Mouse (Mus musculus) CH12.LX (cell line): ENCODE data around the gene Olfr104-ps. TPM values are rescaled to one million over a fixed set of nuclear protein-coding genes. Genes with fewer than 3 reads are reported as not detected.

Experiments used
- DNase-seq: peaks from one replicate; pipeline ENCODE4 v3.0.0-alpha.2; 2013; ENCODE audit errors: extremely low read depth
- H3K27ac ChIP-seq: 2 replicates; pipeline ENCODE4 v1.5.1; 2012; ENCODE audit warnings: low read depth, mild to moderate bottlenecking, control low read depth, moderate library complexity; ENCODE audit not compliant: insufficient read depth
- H3K27me3 ChIP-seq: replicated peaks from 2 replicates; pipeline ENCODE3; 2012; ENCODE audit warnings: inconsistent platforms
- H3K36me3 ChIP-seq, 2 experiments: replicated peaks in 1 of 2; 2 replicates each; pipeline versions ENCODE3 to v1.6.1; 2012; ENCODE audit warnings: inconsistent platforms in 1 of 2, low read length in 1 of 2, mild to moderate bottlenecking in 1 of 2, mixed read lengths in 1 of 2, moderate library complexity in 1 of 2; ENCODE audit not compliant: control insufficient read depth in 1 of 2, insufficient read depth in 1 of 2
- H3K4me1 ChIP-seq, 2 experiments: 2 replicates each; pipeline ENCODE4 v1.6.1; 2012; ENCODE audit warnings: inconsistent platforms in 1 of 2, moderate library complexity in 1 of 2; ENCODE audit not compliant: insufficient read depth in 2 of 2, control insufficient read depth in 1 of 2
- H3K4me2 ChIP-seq: 2 replicates; pipeline ENCODE4 v1.6.1; 2012; ENCODE audit warnings: low read depth, mild to moderate bottlenecking, control low read depth; ENCODE audit not compliant: poor library complexity, insufficient read depth, severe bottlenecking
- H3K4me3 ChIP-seq, 3 experiments: fragments of 150-350 bp in 1 of 3; sonication (generic) in 1 of 3; replicated peaks in 1 of 3; 2 replicates each; pipeline versions ENCODE3 to v1.5.1; 2011 to 2012; ENCODE audit warnings: low read depth in 2 of 3, low read length in 2 of 3, mild to moderate bottlenecking in 2 of 3, moderate library complexity in 2 of 3, control low read depth in 1 of 3, improper control_type of control experiment in 1 of 3, inconsistent platforms in 1 of 3, mixed read lengths in 1 of 3; ENCODE audit not compliant: poor library complexity in 1 of 3
- H3K79me2 ChIP-seq: replicated peaks from 2 replicates; pipeline ENCODE4 v1.6.1; 2012; ENCODE audit warnings: mild to moderate bottlenecking, moderate library complexity; ENCODE audit not compliant: control insufficient read depth, poor library complexity, insufficient read depth, severe bottlenecking; ENCODE audit errors: extremely low read depth
- H3K9ac ChIP-seq: 2 replicates; pipeline ENCODE4 v1.6.1; 2012; ENCODE audit warnings: low read depth, mild to moderate bottlenecking, control low read depth, moderate library complexity; ENCODE audit not compliant: insufficient read depth
- H3K9me3 ChIP-seq: replicated peaks from 2 replicates; pipeline ENCODE3; 2012; ENCODE audit warnings: low read length, inconsistent platforms, mixed read lengths
- JUN ChIP-seq: IDR thresholded peaks from 2 replicates; pipeline ENCODE4 v1.6.1; 2011; ENCODE audit warnings: low read depth, mild to moderate bottlenecking, low read length, improper control_type of control experiment, moderate library complexity; ENCODE audit not compliant: insufficient read depth
- JUND ChIP-seq: conservative IDR thresholded peaks from 2 replicates; pipeline ENCODE4 v1.6.1; 2011; ENCODE audit warnings: low read depth, low read length, improper control_type of control experiment
- KAT2A ChIP-seq: IDR thresholded peaks from 2 replicates; pipeline ENCODE4 v1.6.1; 2012; ENCODE audit warnings: low read length, improper control_type of control experiment, inconsistent platforms; ENCODE audit not compliant: insufficient replicate concordance
- MAFK ChIP-seq: IDR thresholded peaks from 2 replicates; pipeline ENCODE4 v1.6.1; 2011; ENCODE audit warnings: low read length, improper control_type of control experiment; ENCODE audit not compliant: insufficient replicate concordance
- MAX ChIP-seq: IDR thresholded peaks from 2 replicates; pipeline ENCODE4 v1.6.1; 2011; ENCODE audit warnings: low read length, improper control_type of control experiment
- NELFE ChIP-seq: IDR thresholded peaks from 2 replicates; pipeline ENCODE4 v1.6.1; 2011; ENCODE audit warnings: low read depth, low read length, improper control_type of control experiment
- SMC3 ChIP-seq: IDR thresholded peaks from 2 replicates; pipeline ENCODE4 v1.6.1; 2011; ENCODE audit warnings: low read depth, low read length, improper control_type of control experiment
- USF1 ChIP-seq: IDR thresholded peaks from 2 replicates; pipeline ENCODE4 v1.6.1; 2014; ENCODE audit warnings: low read depth, mild to moderate bottlenecking, inconsistent platforms, low read length, improper control_type of control experiment
- USF2 ChIP-seq: conservative IDR thresholded peaks from 2 replicates; pipeline ENCODE4 v1.6.1; 2011; ENCODE audit warnings: low read depth, low read length, improper control_type of control experiment
- ZKSCAN1 ChIP-seq: IDR thresholded peaks from 2 replicates; pipeline ENCODE4 v1.6.1; 2012; ENCODE audit warnings: low read depth, inconsistent platforms, low read length, improper control_type of control experiment, borderline replicate concordance
- dilution Hi-C: fragments of 300-500 bp; cut with MboI; formaldehyde crosslinking; loops from 2 replicates; pipeline ENCODE4 v1.14.3; 2020; ENCODE audit warnings: low sequenced_read_pairs; ENCODE audit not compliant: extremely low pct_unique_long_range_greater_than_20kb, extremely low pct_ligation_motif_present
- in situ Hi-C: fragments of 300-500 bp; cut with MboI; formaldehyde crosslinking; loops from 3 replicates; pipeline ENCODE4 v1.14.3; 2019; ENCODE audit warnings: low sequenced_read_pairs, low pct_ligation_motif_present, low pct_unique_long_range_greater_than_20kb, mixed read lengths
- polyA plus RNA-seq: library from polyadenylated mRNA; unstranded; fragments of >175 nt; gene quantifications from 2 replicates; pipeline ENCODE4 v1.2.1, GENCODE M21; 2012; ENCODE audit warnings: low read depth; ENCODE audit not compliant: insufficient read length
- total RNA-seq, 2 experiments: library from RNA; depleted of rRNA; stranded (reverse); fragments of 300-350 nt in 1 of 2; fragments of >200 nt in 1 of 2; gene quantifications; 2 replicates each; pipeline ENCODE4 v1.2.3; 2012 to 2014

Gene Olfr104-ps
- total and polyA plus RNA-seq, 3 experiments, result not detected

- no peak within 1 kb of the TSS for H3K27ac ChIP-seq
- DNase-seq, result no peak
- no peaks in the 10 kb centered on the region for H3K9me3 ChIP-seq
- no peaks in the 10 kb centered on the region for H3K36me3 ChIP-seq
- H3K4me2 ChIP-seq, result no peak within 1 kb of the TSS
- no peaks in the 10 kb centered on the region for H3K27me3 ChIP-seq
- dilution Hi-C loops (no loop called here), in situ Hi-C loops (no loop called here)
- H3K9ac ChIP-seq, result no peak within 1 kb of the TSS
- TF ChIP-seq JUND, result no peak
- TF ChIP-seq MAFK, result no peak
- no peak for TF ChIP-seq KAT2A
- no peak within 1 kb of the TSS for H3K4me3 ChIP-seq
- no peaks in the 10 kb centered on the region for H3K4me1 ChIP-seq
- no peaks in the 10 kb centered on the region for H3K79me2 ChIP-seq
Measured at GRCm38 (mm10) chr17:37398926-37399325, 39.5 kb downstream of the Olfr104-ps start, which contains the start of gene Olfr107. Olfr107 (plus strand) TSS chr17:37399226.

- Histone ChIP-seq H3K27ac (no peak overlapping the region), H3K4me1 (no peaks in the 10 kb centered on the region), H3K36me3 (no peaks in the 10 kb centered on the region), H3K4me3 (no peak overlapping the region), H3K9me3 (no peaks in the 10 kb centered on the region), H3K79me2 (no peaks in the 10 kb centered on the region), H3K4me2 (no peak overlapping the region), H3K9ac (no peak overlapping the region), H3K27me3 (no peaks in the 10 kb centered on the region)
- in situ Hi-C loops (no loop called here), dilution Hi-C loops (no loop called here)
- TF ChIP-seq SMC3 (no peak), NELFE (no peak), USF1 (no peak), MAX (no peak), ZKSCAN1 (no peak), USF2 (no peak), JUN (no peak)
- DNase-seq, result no peak
Measured at GRCm38 (mm10) chr17:37413380-37413779, 54.0 kb downstream of the Olfr104-ps start.

Other genes with a start within 250 kb of the Olfr104-ps start
Only the 20 nearest of the 24 such genes appear.
- gene Olfr93, start 198.1 kb upstream of the Olfr104-ps start, total RNA-seq (2012; rRNA removed), result not detected in 2 replicates
- not detected in 2 replicates for gene Olfr93, start 198.1 kb upstream of the Olfr104-ps start, total RNA-seq (2014; rRNA removed)
- gene Olfr93, start 198.1 kb upstream of the Olfr104-ps start, polyA plus RNA-seq, result not detected in 2 replicates
- 0.21 and 0.47 TPM in 2 replicates for gene Ubd, start 165.7 kb upstream of the Olfr104-ps start, total RNA-seq (2012; rRNA removed)
- gene Ubd, start 165.7 kb upstream of the Olfr104-ps start, total RNA-seq (2014; rRNA removed), result not detected in 2 replicates
- not detected in 2 replicates for gene Ubd, start 165.7 kb upstream of the Olfr104-ps start, polyA plus RNA-seq
- gene Olfr94, start 158.6 kb upstream of the Olfr104-ps start, total RNA-seq (2012; rRNA removed), result not detected in 2 replicates
- not detected in 2 replicates for gene Olfr94, start 158.6 kb upstream of the Olfr104-ps start, total RNA-seq (2014; rRNA removed)
- gene Olfr94, start 158.6 kb upstream of the Olfr104-ps start, polyA plus RNA-seq, result not detected in 2 replicates
- not detected in 2 replicates for gene Olfr95, start 146.5 kb upstream of the Olfr104-ps start, total RNA-seq (2012; rRNA removed)
- gene Olfr95, start 146.5 kb upstream of the Olfr104-ps start, total RNA-seq (2014; rRNA removed), result not detected in 2 replicates
- gene Olfr95, start 146.5 kb upstream of the Olfr104-ps start, polyA plus RNA-seq, result not detected in 2 replicates
- gene Olfr96, start 139.4 kb upstream of the Olfr104-ps start, total RNA-seq (2012; rRNA removed), result not detected in 2 replicates
- not detected in 2 replicates for gene Olfr96, start 139.4 kb upstream of the Olfr104-ps start, total RNA-seq (2014; rRNA removed)
- not detected in 2 replicates for gene Olfr96, start 139.4 kb upstream of the Olfr104-ps start, polyA plus RNA-seq
- gene Olfr97, start 122.3 kb upstream of the Olfr104-ps start, total RNA-seq (2012; rRNA removed), result not detected in 2 replicates
- gene Olfr97, start 122.3 kb upstream of the Olfr104-ps start, total RNA-seq (2014; rRNA removed), result not detected in 2 replicates
- gene Olfr97, start 122.3 kb upstream of the Olfr104-ps start, polyA plus RNA-seq, result not detected in 2 replicates
- 0.21 TPM in 1 of 2 replicates, not detected in the other for gene Olfr98, start 95.8 kb upstream of the Olfr104-ps start, total RNA-seq (2012; rRNA removed)
- gene Olfr98, start 95.8 kb upstream of the Olfr104-ps start, total RNA-seq (2014; rRNA removed), result not detected in 2 replicates
- gene Olfr98, start 95.8 kb upstream of the Olfr104-ps start, polyA plus RNA-seq, result 0.44 and 0.70 TPM in 2 replicates
- gene H2-M3, start 89.4 kb upstream of the Olfr104-ps start, total RNA-seq (2012; rRNA removed), result 72.2 and 88.6 TPM in 2 replicates
- gene H2-M3, start 89.4 kb upstream of the Olfr104-ps start, total RNA-seq (2014; rRNA removed), result 71.7 and 72.8 TPM in 2 replicates
- gene H2-M3, start 89.4 kb upstream of the Olfr104-ps start, polyA plus RNA-seq, result 46.1 and 49.0 TPM in 2 replicates
- gene Olfr99, start 76.1 kb upstream of the Olfr104-ps start, total RNA-seq (2012; rRNA removed), result 0.08 and 0.25 TPM in 2 replicates
- not detected in 2 replicates for gene Olfr99, start 76.1 kb upstream of the Olfr104-ps start, total RNA-seq (2014; rRNA removed)
- gene Olfr99, start 76.1 kb upstream of the Olfr104-ps start, polyA plus RNA-seq, result 2.2 and 3.4 TPM in 2 replicates
- gene Olfr101, start 55.3 kb upstream of the Olfr104-ps start, total RNA-seq (2012; rRNA removed), result not detected in 2 replicates
- gene Olfr101, start 55.3 kb upstream of the Olfr104-ps start, total RNA-seq (2014; rRNA removed), result not detected in 2 replicates
- 0.21 and 0.27 TPM in 2 replicates for gene Olfr101, start 55.3 kb upstream of the Olfr104-ps start, polyA plus RNA-seq
- not detected in 2 replicates for gene Olfr102, start 42.5 kb upstream of the Olfr104-ps start, total RNA-seq (2012; rRNA removed)
- not detected in 2 replicates for gene Olfr102, start 42.5 kb upstream of the Olfr104-ps start, total RNA-seq (2014; rRNA removed)
- not detected in 2 replicates for gene Olfr102, start 42.5 kb upstream of the Olfr104-ps start, polyA plus RNA-seq
- not detected in 2 replicates for gene Olfr103, start 19.9 kb upstream of the Olfr104-ps start, total RNA-seq (2012; rRNA removed)
- gene Olfr103, start 19.9 kb upstream of the Olfr104-ps start, total RNA-seq (2014; rRNA removed), result not detected in 2 replicates
- not detected in 2 replicates for gene Olfr103, start 19.9 kb upstream of the Olfr104-ps start, polyA plus RNA-seq
- not detected in 2 replicates for gene Olfr105-ps, start 19.5 kb downstream of the Olfr104-ps start, total RNA-seq (2012; rRNA removed)
- gene Olfr105-ps, start 19.5 kb downstream of the Olfr104-ps start, total RNA-seq (2014; rRNA removed), result not detected in 2 replicates
- not detected in 2 replicates for gene Olfr105-ps, start 19.5 kb downstream of the Olfr104-ps start, polyA plus RNA-seq
- not detected in 2 replicates for gene Olfr106-ps, start 30.8 kb downstream of the Olfr104-ps start, total RNA-seq (2012; rRNA removed)
- gene Olfr106-ps, start 30.8 kb downstream of the Olfr104-ps start, total RNA-seq (2014; rRNA removed), result not detected in 2 replicates
- not detected in 2 replicates for gene Olfr106-ps, start 30.8 kb downstream of the Olfr104-ps start, polyA plus RNA-seq
- not detected in 2 replicates for gene Olfr107, start 39.6 kb downstream of the Olfr104-ps start, total RNA-seq (2012; rRNA removed)
- not detected in 2 replicates for gene Olfr107, start 39.6 kb downstream of the Olfr104-ps start, total RNA-seq (2014; rRNA removed)
- 0.05 TPM in 1 of 2 replicates, not detected in the other for gene Olfr107, start 39.6 kb downstream of the Olfr104-ps start, polyA plus RNA-seq
- not detected in 2 replicates for gene Olfr108, start 85.9 kb downstream of the Olfr104-ps start, total RNA-seq (2012; rRNA removed)
- not detected in 2 replicates for gene Olfr108, start 85.9 kb downstream of the Olfr104-ps start, total RNA-seq (2014; rRNA removed)
- gene Olfr108, start 85.9 kb downstream of the Olfr104-ps start, polyA plus RNA-seq, result not detected in 2 replicates
- not detected in 2 replicates for gene Olfr109, start 99.3 kb downstream of the Olfr104-ps start, total RNA-seq (2012; rRNA removed)
- gene Olfr109, start 99.3 kb downstream of the Olfr104-ps start, total RNA-seq (2014; rRNA removed), result not detected in 2 replicates
- not detected in 2 replicates for gene Olfr109, start 99.3 kb downstream of the Olfr104-ps start, polyA plus RNA-seq
- not detected in 2 replicates for gene H2-M2, start 124.0 kb downstream of the Olfr104-ps start, total RNA-seq (2012; rRNA removed)
- not detected in 2 replicates for gene H2-M2, start 124.0 kb downstream of the Olfr104-ps start, total RNA-seq (2014; rRNA removed)
- gene H2-M2, start 124.0 kb downstream of the Olfr104-ps start, polyA plus RNA-seq, result 2.1 and 2.9 TPM in 2 replicates
- not detected in 2 replicates for gene Olfr110, start 132.9 kb downstream of the Olfr104-ps start, total RNA-seq (2012; rRNA removed)
- gene Olfr110, start 132.9 kb downstream of the Olfr104-ps start, total RNA-seq (2014; rRNA removed), result not detected in 2 replicates
- not detected in 2 replicates for gene Olfr110, start 132.9 kb downstream of the Olfr104-ps start, polyA plus RNA-seq
- not detected in 2 replicates for gene Olfr111, start 148.4 kb downstream of the Olfr104-ps start, total RNA-seq (2012; rRNA removed)
- not detected in 2 replicates for gene Olfr111, start 148.4 kb downstream of the Olfr104-ps start, total RNA-seq (2014; rRNA removed)
- gene Olfr111, start 148.4 kb downstream of the Olfr104-ps start, polyA plus RNA-seq, result not detected in 2 replicates